In genomic region chr16:4312018-4312417, GRCm38 (mm10) we compare ENCODE assay signal across 34 mouse cellular contexts.
"Had no signal": no experiment of that assay in that cellular context is flagged by ENCODE, and none has a peak within 500 bp of the region (broad histone marks: within the 10 kb centered on the region; RNA-seq: fewer than 3 reads in every experiment).

No protein-coding gene starts in this region.

- H3K9me3 ChIP-seq: heart, embryonic 12.5 days; heart, embryonic 13.5 days; heart, embryonic 15.5 days; hindbrain, embryonic 10.5 days; hindbrain, embryonic 12.5 days; hindbrain, embryonic 13.5 days; hindbrain, embryonic 15.5 days; intestine, embryonic 15.5 days; kidney, embryonic 15.5 days had no signal

- H3K36me3 ChIP-seq: heart, embryonic 12.5 days; heart, embryonic 13.5 days; heart, embryonic 15.5 days; hindbrain, embryonic 10.5 days; hindbrain, embryonic 12.5 days; hindbrain, embryonic 15.5 days; intestine, embryonic 15.5 days; kidney, embryonic 15.5 days had no signal

- H3K4me1 ChIP-seq: heart, embryonic 12.5 days; heart, embryonic 13.5 days; heart, embryonic 15.5 days; hindbrain, embryonic 10.5 days; hindbrain, embryonic 12.5 days; hindbrain, embryonic 13.5 days; hindbrain, embryonic 15.5 days; intestine, embryonic 15.5 days; kidney, embryonic 15.5 days had no signal

- H3K27me3 ChIP-seq: heart, embryonic 15.5 days; hindbrain, embryonic 12.5 days; hindbrain, embryonic 13.5 days; hindbrain, embryonic 15.5 days; intestine, embryonic 15.5 days; kidney, embryonic 15.5 days had no signal

- ATAC-seq: hindbrain, embryonic 16.5 days; hindbrain, postnatal 0 days; inflammation-experienced regulatory T-cells, adult 6 months; intestine, embryonic 15.5 days; intestine, embryonic 16.5 days; intestine, postnatal 0 days had no signal

- H3K27ac ChIP-seq: heart, embryonic 13.5 days; heart, embryonic 15.5 days; hindbrain, embryonic 10.5 days; hindbrain, embryonic 12.5 days; hindbrain, embryonic 13.5 days; hindbrain, embryonic 14.5 days; hindbrain, embryonic 15.5 days; hindbrain, postnatal 0 days; intestine, embryonic 15.5 days; kidney, embryonic 15.5 days; kidney, postnatal 0 days; layer of hippocampus, adult 2 months; left cerebral cortex, adult 2 months had no signal

- DNase-seq: heart, postnatal 10 days; heart, postnatal 36 days; heart, postnatal 4 days; kidney, adult 11 months; kidney, adult 18-20 months; kidney, adult 2 months; kidney, adult 8-10 months; kidney, adult 9 months; kidney, postnatal 10 days; kidney, postnatal 14 days; kidney, postnatal 25 days; kidney, postnatal 36 days; kidney, postnatal 4 days; layer of hippocampus, adult 9-11 months; layer of hippocampus, postnatal 36 days had no signal

- H3K4me3 ChIP-seq: heart, embryonic 12.5 days; heart, embryonic 13.5 days; heart, embryonic 15.5 days; hindbrain, embryonic 10.5 days; hindbrain, embryonic 12.5 days; hindbrain, embryonic 13.5 days; hindbrain, embryonic 15.5 days; intestine, embryonic 15.5 days; kidney, embryonic 15.5 days; layer of hippocampus, adult 2 months; left cerebral cortex, adult 2 months had no signal

- H3K9ac ChIP-seq: heart, embryonic 12.5 days; heart, embryonic 13.5 days; heart, embryonic 15.5 days; hindbrain, embryonic 12.5 days; hindbrain, embryonic 13.5 days; hindbrain, embryonic 14.5 days; hindbrain, embryonic 15.5 days; intestine, embryonic 15.5 days; kidney, embryonic 15.5 days had no signal

- H3K4me2 ChIP-seq: heart, embryonic 11.5 days; heart, embryonic 12.5 days; heart, embryonic 13.5 days; heart, embryonic 15.5 days; hindbrain, embryonic 12.5 days; hindbrain, embryonic 13.5 days; hindbrain, embryonic 14.5 days; hindbrain, embryonic 15.5 days; intestine, embryonic 15.5 days; kidney, embryonic 15.5 days had no signal
